Mouse (Mus musculus) regulatory T cell (primary cell): Measurements from ENCODE around the gene 4930518I15Rik.
"Not testable (repeated sequence)": the region's sequence is repeated elsewhere in the genome, so short reads cannot be mapped to it uniquely, and the experiment has no call there.

ENCODE experiments used
- in situ Hi-C: fragments of 300-600 bp; cut with MboI, MseI; formaldehyde crosslinking; loops from one replicate; pipeline ENCODE4 v1.15.1; 2025; ENCODE audit warnings: high pct_unique_total_duplicates

Gene 4930518I15Rik

GRCm38 (mm10) chr2:156844715-156845114 lies 13.0 kb downstream of the 4930518I15Rik start:
- in situ Hi-C loops = no loop called here

- in situ Hi-C loops = no loop called here
Observed at GRCm38 (mm10) chr2:156843331-156843730, 14.4 kb downstream of the 4930518I15Rik start.

- in situ Hi-C loops = no loop called here
Observed at GRCm38 (mm10) chr2:156842711-156843110, 15.0 kb downstream of the 4930518I15Rik start.

- in situ Hi-C loops = no loop called here
Observed at GRCm38 (mm10) chr2:156841841-156842706, 15.7 kb downstream of the 4930518I15Rik start.

- in situ Hi-C loops = no loop called here
Observed at GRCm38 (mm10) chr2:156841028-156841840, 16.5 kb downstream of the 4930518I15Rik start.

GRCm38 (mm10) chr2:156840301-156841027 lies 17.3 kb downstream of the 4930518I15Rik start:
- in situ Hi-C loops = no loop called here

GRCm38 (mm10) chr2:156839319-156840191 lies 18.2 kb downstream of the 4930518I15Rik start, which contains the start of gene Tgif2:
Gene Tgif2 (plus strand): TSS chr2:156840007.
- in situ Hi-C loops = no loop called here

GRCm38 (mm10) chr2:156838839-156839238 lies 18.9 kb downstream of the 4930518I15Rik start:
- in situ Hi-C loops = no loop called here

GRCm38 (mm10) chr2:156834336-156834735 lies 23.4 kb downstream of the 4930518I15Rik start:
- in situ Hi-C loops = no loop called here

GRCm38 (mm10) chr2:156825128-156825527 lies 32.6 kb downstream of the 4930518I15Rik start:
- in situ Hi-C loops = not testable (repeated sequence)

- in situ Hi-C loops = no loop called here
Observed at GRCm38 (mm10) chr2:156816116-156816515, 41.6 kb downstream of the 4930518I15Rik start.

- in situ Hi-C loops = no loop called here
Observed at GRCm38 (mm10) chr2:156815412-156815811, 42.3 kb downstream of the 4930518I15Rik start.

- in situ Hi-C loops = no loop called here
Observed at GRCm38 (mm10) chr2:156814893-156815292, 42.9 kb downstream of the 4930518I15Rik start.

GRCm38 (mm10) chr2:156814344-156814801 lies 43.4 kb downstream of the 4930518I15Rik start:
- in situ Hi-C loops = no loop called here

- in situ Hi-C loops = no loop called here
Observed at GRCm38 (mm10) chr2:156811556-156811955, 46.2 kb downstream of the 4930518I15Rik start.

GRCm38 (mm10) chr2:156810716-156811115 lies 47.0 kb downstream of the 4930518I15Rik start:
- in situ Hi-C loops = no loop called here

GRCm38 (mm10) chr2:156809579-156809978 lies 48.2 kb downstream of the 4930518I15Rik start:
- in situ Hi-C loops = no loop called here

GRCm38 (mm10) chr2:156806886-156807285 lies 50.9 kb downstream of the 4930518I15Rik start:
- in situ Hi-C loops = no loop called here
